Mouse (Mus musculus) layer of hippocampus, adult 8-10 months (tissue): Measurements from ENCODE around the gene Adrb1. TPM values are rescaled to one million over a fixed set of nuclear protein-coding genes. Genes with fewer than 3 reads are reported as not detected.

Experiments used
- total RNA-seq, 4 experiments: library from RNA; stranded (reverse); gene quantifications; 2 replicates each; pipeline ENCODE4 v1.2.4; 2022

Gene Adrb1
- total RNA-seq, 4 experiments from 2014 or later = 19.9 to 22.8 (median 20.3) TPM

Other genes starting within 250 kb of the Adrb1 start
- gene Dclre1a, start 174.0 kb upstream of the Adrb1 start, total RNA-seq = 1 to 10 TPM; 5.3 to 9.8 (median 7.7) TPM
- gene Nhlrc2, start 173.9 kb upstream of the Adrb1 start, total RNA-seq = 10 to 100 TPM; 13.8 to 16.1 (median 14.3) TPM
- gene Ccdc186, start 100.0 kb downstream of the Adrb1 start, total RNA-seq = 10 to 100 TPM; 41.4 to 56.6 (median 51.8) TPM
- gene Tdrd1, start 104.0 kb downstream of the Adrb1 start, total RNA-seq = under 1 TPM; 0.37 to 0.65 (median 0.42) TPM
- not detected for gene Vwa2, start 152.1 kb downstream of the Adrb1 start, total RNA-seq